Mouse (Mus musculus) embryonic facial prominence, embryonic 12.5 days (tissue): Measurements from ENCODE around the gene Map6. TPM values are rescaled to one million over a fixed set of nuclear protein-coding genes. Genes with fewer than 3 reads are reported as not detected.

ENCODE experiments used
- ATAC-seq: fragments of 200-750 bp; cut with Nextera tagmentation; 2 replicates; pipeline ENCODE4 v1.8.0; 2017; ENCODE audit not compliant: insufficient number of reproducible peaks, insufficient read depth, low FRiP score, low TSS enrichment
- H3K27ac ChIP-seq: fragments of 300-500 bp; sonication (generic); 2 replicates; pipeline ENCODE4 v1.5.1; 2016; ENCODE audit warnings: mild to moderate bottlenecking
- H3K27me3 ChIP-seq: fragments of 300-500 bp; sonication (generic); 2 replicates; pipeline ENCODE4 v1.6.1; 2016; ENCODE audit warnings: mild to moderate bottlenecking, moderate library complexity
- H3K36me3 ChIP-seq: fragments of 300-500 bp; sonication (generic); 2 replicates; pipeline ENCODE4 v1.6.1; 2016; ENCODE audit warnings: mild to moderate bottlenecking
- H3K4me1 ChIP-seq: fragments of 300-500 bp; sonication (generic); 2 replicates; pipeline ENCODE4 v1.6.1; 2016
- H3K4me2 ChIP-seq: fragments of 300-500 bp; sonication (generic); replicated peaks from 2 replicates; pipeline ENCODE4 v1.6.1; 2016; ENCODE audit warnings: mild to moderate bottlenecking, moderate library complexity
- H3K4me3 ChIP-seq: fragments of 300-500 bp; sonication (generic); 2 replicates; pipeline ENCODE4 v1.5.1; 2016; ENCODE audit warnings: mild to moderate bottlenecking
- H3K9ac ChIP-seq: fragments of 300-500 bp; sonication (generic); 2 replicates; pipeline ENCODE4 v1.6.1; 2016; ENCODE audit warnings: mild to moderate bottlenecking, moderate library complexity
- H3K9me3 ChIP-seq: fragments of 300-500 bp; sonication (generic); 2 replicates; pipeline ENCODE4 v1.6.1; 2016; ENCODE audit warnings: mild to moderate bottlenecking, moderate library complexity
- WGBS: fragments of 180-500 bp; shearing (Covaris S2); methylation state at CpG from one replicate; pipeline ENCODE4 v1.1.7; 2016; 5-methylcytosine and 5-hydroxymethylcytosine counted together
- polyA plus RNA-seq: library from polyadenylated mRNA; unstranded; fragments of >200 nt; fragmentation: Nextera tagmentation; extraction: Ambion mirVana; gene quantifications from 2 replicates; pipeline ENCODE4 v1.2.1, GENCODE M21; 2016

Map6 gene
- polyA plus RNA-seq, 1 experiment from 2014 or later = 12.6 TPM

GRCm38 (mm10) chr7:99294198-99294780 is 27.0 kb downstream of the Map6 start:
- no peaks in the 10 kb centered on the region for H3K36me3 ChIP-seq
- no peak overlapping the region for H3K27ac ChIP-seq
- H3K27me3 ChIP-seq = no peaks in the 10 kb centered on the region
- no peak overlapping the region for H3K4me3 ChIP-seq
- no peak overlapping the region for H3K4me2 ChIP-seq
- no peak overlapping the region for H3K9ac ChIP-seq
- 82% methylated on average over 2 of the region's 2 CpGs for WGBS
- no peak for ATAC-seq
- peaks cover 24% of the 10 kb centered on the region for H3K4me1 ChIP-seq
- 0 out of 2 replicates have a peak, but pooled peaks cover 4% of the 10 kb centered on the region for H3K9me3 ChIP-seq

- Histone ChIP-seq H3K9me3 (0 out of 2 replicates have a peak, but pooled peaks cover 4% of the 10 kb centered on the region), H3K36me3 (no peaks in the 10 kb centered on the region), H3K4me2 (no peak overlapping the region), H3K4me1 (peaks cover 20% of the 10 kb centered on the region), H3K4me3 (no peak overlapping the region), H3K27me3 (no peaks in the 10 kb centered on the region), H3K9ac (no peak overlapping the region), H3K27ac (no peak overlapping the region)
- 64% methylated on average over 8 of the region's 8 CpGs for WGBS
- no peak for ATAC-seq
These were observed 27.9 kb downstream of the Map6 start for GRCm38 (mm10) chr7:99295104-99295503.

GRCm38 (mm10) chr7:99300650-99301175 is 33.5 kb downstream of the Map6 start:
- H3K4me1 ChIP-seq = peaks cover 7% of the 10 kb centered on the region; the same call in 1 of the 2 replicates
- no peaks in the 10 kb centered on the region for H3K9me3 ChIP-seq
- H3K9ac ChIP-seq = no peak overlapping the region
- no peak overlapping the region for H3K4me2 ChIP-seq
- H3K27ac ChIP-seq = no peak overlapping the region
- H3K36me3 ChIP-seq = no peaks in the 10 kb centered on the region
- 20% methylated on average over 3 of the region's 3 CpGs for WGBS
- H3K27me3 ChIP-seq = no peaks in the 10 kb centered on the region
- no peak for ATAC-seq
- H3K4me3 ChIP-seq = no peak overlapping the region

GRCm38 (mm10) chr7:99304029-99304428 is 36.8 kb downstream of the Map6 start:
- no peaks in the 10 kb centered on the region for H3K27me3 ChIP-seq
- ATAC-seq = no peak
- H3K9ac ChIP-seq = no peak overlapping the region
- peak overlapping the region; percentile 46 for H3K27ac ChIP-seq
- H3K9me3 ChIP-seq = no peaks in the 10 kb centered on the region
- H3K36me3 ChIP-seq = no peaks in the 10 kb centered on the region
- no peak overlapping the region for H3K4me2 ChIP-seq
- H3K4me3 ChIP-seq = no peak overlapping the region
- 36% methylated on average over 6 of the region's 6 CpGs for WGBS
- H3K4me1 ChIP-seq = peaks cover 12% of the 10 kb centered on the region; the same call in 1 of the 2 replicates

- peaks cover 12% of the 10 kb centered on the region; the same call in 1 of the 2 replicates for H3K4me1 ChIP-seq
- 36% methylated on average over 5 of the region's 5 CpGs for WGBS
These were observed 37.7 kb downstream of the Map6 start for GRCm38 (mm10) chr7:99304949-99305372.

GRCm38 (mm10) chr7:99305688-99306087 is 38.4 kb downstream of the Map6 start:
- Histone ChIP-seq H3K27ac (no peak overlapping the region), H3K27me3 (no peaks in the 10 kb centered on the region), H3K36me3 (no peaks in the 10 kb centered on the region), H3K9me3 (no peaks in the 10 kb centered on the region), H3K4me3 (no peak overlapping the region), H3K4me2 (no peak overlapping the region), H3K4me1 (peaks cover 12% of the 10 kb centered on the region; the same call in 1 of the 2 replicates), H3K9ac (no peak overlapping the region)
- WGBS = 84% methylated on average over 4 of the region's 4 CpGs
- no peak for ATAC-seq

More at GRCm38 (mm10) chr7:99304949-99305372, 37.7 kb downstream of the Map6 start:
- peak; percentile 63; the same call in 1 of the 2 replicates for ATAC-seq
- H3K4me2 ChIP-seq = no peak overlapping the region
- H3K9ac ChIP-seq = no peak overlapping the region
- peak overlapping the region; percentile 32; the same call in 1 of the 2 replicates for H3K27ac ChIP-seq
- no peak overlapping the region for H3K4me3 ChIP-seq
- H3K9me3 ChIP-seq = no peaks in the 10 kb centered on the region
- no peaks in the 10 kb centered on the region for H3K27me3 ChIP-seq
- no peaks in the 10 kb centered on the region for H3K36me3 ChIP-seq

GRCm38 (mm10) chr7:99306640-99307039 is 39.4 kb downstream of the Map6 start:
- H3K9me3 ChIP-seq = no peaks in the 10 kb centered on the region
- H3K27ac ChIP-seq = no peak overlapping the region
- WGBS = 27% methylated on average over 3 of the region's 3 CpGs
- H3K27me3 ChIP-seq = no peaks in the 10 kb centered on the region
- no peak overlapping the region for H3K4me3 ChIP-seq
- H3K9ac ChIP-seq = no peak overlapping the region
- no peaks in the 10 kb centered on the region for H3K36me3 ChIP-seq
- H3K4me2 ChIP-seq = no peak overlapping the region
- H3K4me1 ChIP-seq = peaks cover 12% of the 10 kb centered on the region; the same call in 1 of the 2 replicates
- ATAC-seq = no peak

GRCm38 (mm10) chr7:99311433-99311832 is 44.2 kb downstream of the Map6 start:
- Histone ChIP-seq H3K9me3 (no peaks in the 10 kb centered on the region), H3K27ac (no peak overlapping the region), H3K4me2 (no peak overlapping the region), H3K4me3 (no peak overlapping the region), H3K4me1 (peaks cover 22% of the 10 kb centered on the region), H3K36me3 (no peaks in the 10 kb centered on the region), H3K27me3 (no peaks in the 10 kb centered on the region), H3K9ac (no peak overlapping the region)
- ATAC-seq = no peak
- WGBS = 66% methylated on average over 7 of the region's 7 CpGs

- no peaks in the 10 kb centered on the region for H3K9me3 ChIP-seq
- H3K27ac ChIP-seq = peak overlapping the region; percentile 47; the same call in 1 of the 2 replicates
- no peak for ATAC-seq
- H3K27me3 ChIP-seq = no peaks in the 10 kb centered on the region
- 54% methylated on average over 4 of the region's 4 CpGs for WGBS
- no peak overlapping the region for H3K4me2 ChIP-seq
- no peaks in the 10 kb centered on the region for H3K36me3 ChIP-seq
- no peak overlapping the region for H3K4me3 ChIP-seq
- peaks cover 18% of the 10 kb centered on the region for H3K4me1 ChIP-seq
- no peak overlapping the region for H3K9ac ChIP-seq
These were observed 44.8 kb downstream of the Map6 start for GRCm38 (mm10) chr7:99312058-99312457.

- Histone ChIP-seq H3K9me3 (no peaks in the 10 kb centered on the region), H3K9ac (no peak overlapping the region), H3K4me2 (no peak overlapping the region), H3K36me3 (no peaks in the 10 kb centered on the region), H3K4me3 (no peak overlapping the region), H3K27me3 (no peaks in the 10 kb centered on the region), H3K27ac (peak overlapping the region; percentile 47), H3K4me1 (peaks cover 19% of the 10 kb centered on the region)
- WGBS = 36% methylated on average over 8 of the region's 8 CpGs
- ATAC-seq = peak; percentile 73
These were observed 45.5 kb downstream of the Map6 start for GRCm38 (mm10) chr7:99312671-99313143.

- Histone ChIP-seq H3K4me1 (peaks cover 21% of the 10 kb centered on the region), H3K27me3 (no peaks in the 10 kb centered on the region)
- no peak for ATAC-seq
These were observed 46.0 kb downstream of the Map6 start for GRCm38 (mm10) chr7:99313253-99313652.

GRCm38 (mm10) chr7:99314565-99314964 is 47.3 kb downstream of the Map6 start:
- WGBS = 79% methylated on average over 4 of the region's 4 CpGs
- Histone ChIP-seq H3K4me3 (no peak overlapping the region), H3K4me2 (no peak overlapping the region), H3K4me1 (peaks cover 27% of the 10 kb centered on the region), H3K27ac (no peak overlapping the region), H3K9me3 (no peaks in the 10 kb centered on the region), H3K27me3 (no peaks in the 10 kb centered on the region), H3K9ac (no peak overlapping the region), H3K36me3 (no peaks in the 10 kb centered on the region)
- no peak for ATAC-seq

More at GRCm38 (mm10) chr7:99313253-99313652, 46.0 kb downstream of the Map6 start:
- H3K4me3 ChIP-seq = no peak overlapping the region
- no peak overlapping the region for H3K9ac ChIP-seq
- H3K36me3 ChIP-seq = no peaks in the 10 kb centered on the region
- 0 out of 2 replicates have a peak overlapping the region, but pooled peaks have one; percentile 17 for H3K27ac ChIP-seq
- 62% methylated on average over 8 of the region's 8 CpGs for WGBS
- H3K4me2 ChIP-seq = no peak overlapping the region
- no peaks in the 10 kb centered on the region for H3K9me3 ChIP-seq
